Mouse (Mus musculus) bone marrow, adult 2 months (tissue): ENCODE results near the gene Tle6. TPM values are rescaled to one million over a fixed set of nuclear protein-coding genes. Genes with fewer than 3 reads are reported as not detected.

Experiments
- H3K27ac ChIP-seq: fragments of 200-500 bp; 2 replicates; pipeline ENCODE4 v1.5.1; 2012; ENCODE audit warnings: low read depth, mild to moderate bottlenecking, control low read depth, inconsistent platforms, low read length; ENCODE audit not compliant: control insufficient read depth, poor library complexity, insufficient read depth
- H3K4me1 ChIP-seq: fragments of 200-500 bp; 2 replicates; pipeline ENCODE4 v1.6.1; 2011; ENCODE audit warnings: low read length; ENCODE audit not compliant: control insufficient read depth, insufficient read depth
- H3K4me3 ChIP-seq: fragments of 200-500 bp; replicated peaks from 2 replicates; pipeline ENCODE3; 2011; ENCODE audit warnings: mild to moderate bottlenecking, low read depth, low read length, control low read depth; ENCODE audit not compliant: control insufficient read depth
- CTCF ChIP-seq: fragments of 200-500 bp; IDR thresholded peaks from 2 replicates; pipeline ENCODE4 v1.5.1; 2011; ENCODE audit warnings: low read length, control low read depth; ENCODE audit not compliant: control insufficient read depth, insufficient read depth
- POLR2A ChIP-seq: fragments of 200-500 bp; IDR thresholded peaks from 2 replicates; pipeline ENCODE4 v1.6.1; 2011; ENCODE audit warnings: low read depth, mild to moderate bottlenecking, control low read depth, low read length, borderline replicate concordance; ENCODE audit not compliant: control insufficient read depth
- WGBS: fragments of 180-500 bp; shearing (Covaris S2); methylation state at CpG from one replicate; pipeline ENCODE4 v1.1.7; 2018; 5-methylcytosine and 5-hydroxymethylcytosine counted together
- polyA plus RNA-seq: library from polyadenylated mRNA; stranded (reverse); fragments of >200 nt; gene quantifications from 2 replicates; pipeline ENCODE4 v1.2.4, GENCODE M21; 2011; ENCODE audit warnings: low replicate concordance; ENCODE audit not compliant: missing spikeins, insufficient read depth, insufficient read length

Gene Tle6
- polyA plus RNA-seq, 1 experiment = 27.8 TPM

- H3K4me3 ChIP-seq = no peak overlapping the region
- H3K27ac ChIP-seq = no peak overlapping the region
- WGBS = 91% methylated on average over 7 of the region's 7 CpGs
- no peak for TF ChIP-seq POLR2A
- TF ChIP-seq CTCF = no peak
- H3K4me1 ChIP-seq = peaks cover 3% of the 10 kb centered on the region
Measured at GRCm38 (mm10) chr10:81542727-81543460, 58.0 kb downstream of the Tle6 start.

- 83% methylated on average over 10 of the region's 10 CpGs for WGBS
- H3K27ac ChIP-seq = no peak overlapping the region
- H3K4me3 ChIP-seq = no peak overlapping the region
- peaks cover 5% of the 10 kb centered on the region for H3K4me1 ChIP-seq
- TF ChIP-seq CTCF (no peak), POLR2A (no peak)
Measured at GRCm38 (mm10) chr10:81541803-81542202, 59.1 kb downstream of the Tle6 start.

DNA sequence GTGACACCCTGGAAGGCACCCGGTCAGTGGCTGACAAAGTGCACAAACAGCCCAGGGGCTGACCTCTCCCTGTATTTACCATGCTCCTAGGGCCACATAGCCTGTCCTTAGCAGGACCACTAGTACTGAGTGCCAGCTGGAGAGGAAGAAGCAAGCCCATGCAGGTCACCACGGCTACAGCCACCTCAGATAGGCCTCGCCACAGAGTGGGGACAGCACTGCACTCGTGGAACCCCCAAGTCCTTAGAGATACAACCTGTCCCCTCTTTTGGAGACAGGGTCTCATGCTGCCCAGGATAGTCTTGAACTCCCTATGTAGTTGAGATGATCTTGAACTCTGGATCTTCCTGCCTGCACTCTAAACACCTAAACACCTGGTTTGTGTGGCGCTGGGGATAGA lies 59.5 kb downstream of the Tle6 start:
- Histone ChIP-seq H3K4me1 (peaks cover 5% of the 10 kb centered on the region), H3K4me3 (no peak overlapping the region), H3K27ac (no peak overlapping the region)
- 69% methylated on average over 5 of the region's 5 CpGs for WGBS
- TF ChIP-seq POLR2A (no peak), CTCF (no peak)

Other genes starting within 250 kb of the Tle6 start
- 11.0 and 14.3 TPM in 2 replicates for gene Mfsd12, start 243.6 kb downstream of the Tle6 start, polyA plus RNA-seq
- gene 4930404N11Rik, start 235.3 kb downstream of the Tle6 start, polyA plus RNA-seq = 4.5 and 12.3 TPM in 2 replicates
- 126 and 131 TPM in 2 replicates for gene Fzr1, start 222.6 kb downstream of the Tle6 start, polyA plus RNA-seq
- gene Dohh, start 216.6 kb downstream of the Tle6 start, polyA plus RNA-seq = 14.6 and 23.0 TPM in 2 replicates
- gene Gm48551, start 216.6 kb downstream of the Tle6 start, polyA plus RNA-seq = 3.4 and 4.3 TPM in 2 replicates
- gene Gm48552, start 212.1 kb downstream of the Tle6 start, polyA plus RNA-seq = not detected in 2 replicates
- gene Smim24, start 208.0 kb downstream of the Tle6 start, polyA plus RNA-seq = 7.9 and 18.0 TPM in 2 replicates
- gene Nfic, start 145.4 kb downstream of the Tle6 start, polyA plus RNA-seq = 5.1 and 14.5 TPM in 2 replicates
- 0.72 TPM in 1 of 2 replicates, not detected in the other for gene Celf5, start 118.4 kb downstream of the Tle6 start, polyA plus RNA-seq
- gene Ncln, start 104.7 kb downstream of the Tle6 start, polyA plus RNA-seq = 30.2 and 61.0 TPM in 2 replicates
- gene S1pr4, start 100.9 kb downstream of the Tle6 start, polyA plus RNA-seq = 7.6 and 15.8 TPM in 2 replicates
- 5.4 and 9.4 TPM in 2 replicates for gene Gna15, start 76.8 kb downstream of the Tle6 start, polyA plus RNA-seq
- gene Gna11, start 55.9 kb downstream of the Tle6 start, polyA plus RNA-seq = 12.3 and 23.8 TPM in 2 replicates
- 183 and 306 TPM in 2 replicates for gene Aes, start 41.6 kb downstream of the Tle6 start, polyA plus RNA-seq
- 18.5 and 41.7 TPM in 2 replicates for gene Tle2, start 26.5 kb downstream of the Tle6 start, polyA plus RNA-seq
- 3.9 and 6.6 TPM in 2 replicates for gene BC025920, start 5.2 kb upstream of the Tle6 start, polyA plus RNA-seq
- gene Sirt6, start 26.7 kb upstream of the Tle6 start, polyA plus RNA-seq = 7.7 and 16.8 TPM in 2 replicates
- gene Ankrd24, start 27.5 kb upstream of the Tle6 start, polyA plus RNA-seq = 5.3 and 11.1 TPM in 2 replicates
- gene Gm10778, start 48.0 kb upstream of the Tle6 start, polyA plus RNA-seq = not detected in 2 replicates
- not detected in 2 replicates for gene Zfp433, start 103.8 kb upstream of the Tle6 start, polyA plus RNA-seq
- 2.0 TPM in 1 of 2 replicates, not detected in the other for gene Gm3055, start 170.1 kb upstream of the Tle6 start, polyA plus RNA-seq
- gene Gm4767, start 211.1 kb upstream of the Tle6 start, polyA plus RNA-seq = 0.85 and 1.0 TPM in 2 replicates